Mouse (Mus musculus) monocyte, adult 2 months (primary cell): ENCODE results near the gene Nrg3.
"Not testable (repeated sequence)": the region's sequence is repeated elsewhere in the genome, so short reads cannot be mapped to it uniquely, and the experiment has no call there.

ENCODE experiments used
- DNase-seq, 2 experiments: peaks; one replicate each; pipeline ENCODE4 v3.0.0; 2022; ENCODE audit warnings: low spot score in 2 of 2, low read depth in 1 of 2

Nrg3 gene

DNA sequence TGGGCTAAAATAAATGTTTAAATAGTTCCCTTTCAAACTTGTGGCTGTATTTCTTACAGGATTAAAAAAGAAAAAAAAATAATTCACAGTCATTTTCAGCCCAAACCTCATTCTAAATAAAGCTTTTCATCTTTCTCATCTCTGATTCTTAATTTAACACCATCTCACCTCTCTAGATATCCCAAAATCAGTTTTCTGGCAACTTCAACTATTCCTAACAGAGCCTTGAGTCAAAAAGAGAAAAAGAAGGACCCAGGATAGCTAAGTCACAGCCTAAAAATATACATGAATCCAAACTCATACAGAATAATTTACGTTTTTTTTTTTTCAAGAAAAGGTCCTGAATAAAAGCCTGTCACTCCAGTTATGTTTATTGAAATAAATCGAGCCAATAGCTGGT lies 232.6 kb downstream of the Nrg3 start:
- no peak for DNase-seq

DNA sequence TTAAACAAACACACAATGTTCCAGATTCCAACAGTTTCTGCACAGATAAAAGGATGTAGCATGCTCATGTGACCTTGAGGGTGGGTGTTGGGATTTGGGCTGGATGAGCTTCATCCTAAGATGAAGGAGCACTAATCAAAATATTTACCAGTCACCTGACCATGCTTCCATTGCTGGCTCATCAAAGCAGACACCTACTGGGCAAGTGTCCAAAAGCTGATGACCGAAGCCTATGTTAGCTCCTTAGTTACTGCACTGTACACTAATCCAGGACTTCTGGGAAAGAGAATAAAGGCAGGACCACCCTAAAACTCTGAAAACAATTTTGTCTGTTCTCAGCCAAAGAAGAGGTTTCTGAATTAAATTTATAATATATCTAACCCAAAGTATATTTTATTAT lies 261.4 kb downstream of the Nrg3 start:
- DNase-seq = no peak

DNA sequence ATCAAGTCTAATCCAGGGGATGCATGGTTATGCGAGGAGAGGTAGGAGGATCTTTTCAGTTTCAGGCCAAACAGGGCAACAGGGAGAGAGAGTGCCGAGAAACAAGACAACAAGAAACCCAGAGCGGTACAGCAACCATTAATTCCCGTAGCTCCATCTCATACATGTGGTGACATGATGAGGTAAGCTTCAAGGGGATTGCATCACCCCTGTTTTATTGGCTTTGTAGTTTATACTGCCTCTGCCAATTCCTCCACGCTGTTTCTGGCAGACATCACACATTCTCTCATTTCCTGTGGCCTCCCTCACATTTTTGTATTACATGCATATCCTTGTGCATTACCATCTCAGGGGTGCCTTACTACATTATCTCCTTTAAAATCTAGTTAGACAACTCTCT lies 280.9 kb downstream of the Nrg3 start:
- DNase-seq = no peak

DNA sequence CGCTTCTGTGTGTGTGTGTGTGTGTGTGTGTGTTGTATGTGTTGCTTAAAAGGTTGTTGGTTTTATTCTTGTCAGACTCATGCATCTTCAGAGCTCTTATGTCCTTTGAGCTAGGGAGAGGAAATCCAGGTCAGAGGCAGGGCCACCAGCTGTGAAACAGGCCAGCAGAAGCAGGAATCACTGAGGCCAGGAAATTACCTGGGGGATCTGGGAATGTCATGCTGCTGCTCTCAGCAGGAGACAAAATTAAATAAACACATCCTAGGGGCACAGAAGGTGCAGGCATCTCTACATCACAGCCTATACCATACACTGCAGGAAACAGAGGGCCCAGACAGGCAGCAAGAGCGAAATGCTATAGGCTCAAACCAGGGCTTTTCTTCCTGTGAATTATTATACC lies 299.2 kb downstream of the Nrg3 start:
- DNase-seq = no peak

DNA sequence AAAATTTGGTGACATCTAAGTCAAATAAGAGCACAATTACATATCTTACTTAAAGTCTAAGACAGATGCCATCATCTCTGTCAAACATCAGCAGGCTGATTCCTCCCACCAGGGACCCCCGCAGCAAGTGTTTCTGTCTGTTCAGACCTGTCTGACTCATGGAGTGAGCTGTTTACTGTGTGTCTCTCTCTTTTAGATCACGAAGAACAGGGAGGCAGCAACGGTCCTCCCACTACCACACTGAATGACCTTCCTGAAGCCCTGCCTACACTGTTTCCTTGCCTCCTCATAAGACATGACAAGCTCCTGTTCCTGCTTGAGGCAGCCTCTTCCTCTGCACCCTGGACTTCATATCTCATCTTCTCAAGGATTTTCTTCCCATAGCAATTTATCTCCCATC lies 312.7 kb downstream of the Nrg3 start:
- DNase-seq = no peak

DNA sequence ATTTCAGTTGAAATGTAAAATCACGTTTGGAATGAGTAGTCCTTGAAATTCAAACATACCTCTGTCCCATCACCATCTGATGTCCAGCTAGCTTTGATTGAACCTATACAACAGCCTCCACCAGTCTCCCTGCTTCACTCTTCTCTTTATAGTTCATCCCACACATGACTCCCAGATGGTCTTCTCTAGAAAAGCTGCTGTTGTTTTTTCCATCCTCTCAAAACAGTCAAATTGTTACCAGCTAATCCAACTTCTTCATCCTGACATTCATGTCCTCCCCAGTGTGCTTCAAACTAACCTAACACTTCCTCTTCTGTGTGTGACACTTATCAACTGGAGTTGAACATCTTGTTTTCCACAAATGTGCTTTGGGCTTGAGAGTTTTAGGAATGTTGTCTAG lies 317.4 kb downstream of the Nrg3 start:
- DNase-seq = no peak

DNA sequence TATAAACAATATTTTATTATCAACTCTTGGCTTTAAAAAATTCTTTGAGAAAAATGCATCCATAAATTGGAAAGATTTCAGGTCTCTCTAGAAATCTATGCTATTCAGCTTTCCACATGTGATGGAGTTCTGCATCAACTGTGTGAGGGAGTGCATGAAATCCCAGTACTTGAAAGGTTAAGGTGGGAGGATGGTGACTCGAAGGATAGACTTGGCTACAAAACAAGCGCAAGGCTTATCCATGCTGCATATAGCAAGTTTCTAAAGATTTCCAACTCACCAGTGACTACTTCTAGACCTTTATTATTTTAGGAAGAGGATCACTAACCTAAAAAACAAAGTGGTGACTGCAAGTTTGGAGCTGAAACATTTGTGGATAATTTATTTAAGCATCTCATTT lies 343.1 kb downstream of the Nrg3 start:
- no peak for DNase-seq

DNA sequence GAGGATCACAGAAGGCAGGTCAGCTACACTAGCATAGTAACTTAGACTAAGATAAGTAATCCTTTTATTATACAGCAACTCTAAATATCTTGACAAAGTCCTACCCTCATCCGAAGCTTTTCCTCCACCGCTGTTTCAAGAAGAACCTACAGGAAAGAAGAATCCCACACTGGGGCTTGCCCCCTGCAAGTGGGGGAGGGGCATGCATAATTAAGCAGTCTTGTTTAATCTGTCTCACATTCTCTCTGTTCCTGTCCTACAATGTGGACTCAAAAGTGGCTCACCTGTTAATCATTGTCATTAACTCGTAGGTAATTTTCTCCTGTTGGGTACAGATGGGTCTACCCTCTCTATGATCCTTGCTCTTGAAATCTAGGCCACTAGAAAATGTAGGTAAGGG lies 354.9 kb downstream of the Nrg3 start:
- DNase-seq = no peak

DNA sequence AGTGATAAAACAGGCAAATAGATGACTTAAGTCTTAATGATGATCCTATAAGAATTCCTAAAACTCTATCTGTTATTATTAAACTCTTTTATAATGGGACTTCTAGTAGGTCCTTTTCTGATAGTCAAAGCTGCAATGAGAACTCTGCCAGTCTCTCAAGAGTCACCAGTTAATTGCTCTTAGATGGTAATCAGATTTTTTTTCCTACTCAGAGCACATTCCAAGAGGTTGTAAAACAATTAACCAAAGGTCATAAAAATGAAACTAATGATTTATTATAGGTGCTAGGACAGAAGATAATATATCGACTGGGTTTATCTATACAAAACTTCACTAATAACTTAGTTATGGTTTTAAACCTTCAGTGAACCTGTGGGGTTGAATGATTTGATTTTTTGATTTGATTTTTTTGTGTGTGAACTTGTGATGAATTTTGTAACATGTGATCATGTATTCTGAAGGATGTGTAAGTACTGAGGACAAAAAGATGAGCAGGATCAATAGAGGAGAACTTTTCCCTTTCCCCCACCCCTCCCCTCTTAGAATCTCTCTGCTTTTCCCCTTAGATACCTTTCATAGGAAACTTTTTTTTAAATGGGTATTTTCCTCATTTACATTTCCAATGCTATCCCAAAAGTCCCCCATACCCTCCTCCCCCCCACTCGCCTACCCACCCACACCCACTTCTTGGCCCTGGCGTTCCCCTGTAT lies 356.2 kb downstream of the Nrg3 start:
- DNase-seq = not testable (repeated sequence)

DNA sequence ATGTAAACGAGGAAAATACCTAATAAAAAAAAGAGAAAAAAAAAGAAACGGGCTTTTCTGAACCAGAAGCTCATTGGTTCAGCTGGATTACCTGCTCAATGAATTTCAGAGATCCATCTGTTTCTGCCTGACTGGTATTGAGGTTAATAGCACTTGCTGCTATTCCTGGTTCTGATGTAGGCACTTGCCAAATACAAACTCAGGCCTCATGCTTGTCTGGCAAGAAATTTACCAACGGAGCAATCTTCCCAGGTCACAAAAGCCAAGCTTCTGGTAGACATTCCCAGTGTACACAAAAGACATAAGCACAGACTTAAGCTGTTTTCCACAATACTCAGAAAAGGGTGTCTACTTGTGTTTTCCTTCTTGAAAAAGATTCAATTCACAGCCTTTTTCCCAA lies 363.3 kb downstream of the Nrg3 start:
- DNase-seq = no peak

DNA sequence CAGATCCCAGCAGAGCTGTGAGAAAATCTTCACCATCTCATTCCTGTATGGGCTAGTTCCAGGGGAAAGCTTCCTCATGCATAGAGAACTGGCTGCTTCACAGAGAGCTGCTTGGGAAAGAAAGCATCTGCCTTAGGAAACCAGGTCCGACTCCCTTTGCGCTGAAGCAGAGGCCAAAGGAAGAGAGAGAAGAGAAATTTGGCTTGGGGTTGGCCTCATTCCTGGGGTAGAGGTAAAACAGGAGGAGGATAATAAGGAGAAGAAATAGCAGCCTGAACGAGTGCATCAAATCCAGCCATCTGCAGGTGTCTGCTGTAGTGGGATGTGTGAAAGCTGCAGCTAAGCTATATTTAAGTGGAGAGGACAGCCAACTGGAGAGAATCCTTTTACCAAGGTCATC lies 366.1 kb downstream of the Nrg3 start:
- DNase-seq = no peak

DNA sequence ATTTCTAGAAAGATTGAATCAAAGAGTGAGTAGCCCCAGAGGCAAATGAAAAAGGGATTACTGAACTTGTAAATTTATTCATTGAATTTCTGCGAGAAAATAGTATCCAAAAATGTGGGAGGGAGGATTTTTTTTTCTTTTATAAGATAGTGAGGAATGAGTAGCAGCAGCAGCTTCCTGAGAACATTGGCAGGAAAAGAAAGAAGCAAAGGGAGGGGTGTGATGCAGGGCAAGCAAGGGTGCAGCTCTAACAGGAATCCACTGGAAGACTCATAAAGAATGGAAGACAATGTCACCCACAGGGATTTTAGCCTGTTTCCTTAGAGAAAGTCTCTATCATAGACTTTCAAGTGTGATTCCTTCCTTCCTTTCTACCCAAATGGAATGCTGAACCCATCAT lies 377.7 kb downstream of the Nrg3 start:
- no peak for DNase-seq

DNA sequence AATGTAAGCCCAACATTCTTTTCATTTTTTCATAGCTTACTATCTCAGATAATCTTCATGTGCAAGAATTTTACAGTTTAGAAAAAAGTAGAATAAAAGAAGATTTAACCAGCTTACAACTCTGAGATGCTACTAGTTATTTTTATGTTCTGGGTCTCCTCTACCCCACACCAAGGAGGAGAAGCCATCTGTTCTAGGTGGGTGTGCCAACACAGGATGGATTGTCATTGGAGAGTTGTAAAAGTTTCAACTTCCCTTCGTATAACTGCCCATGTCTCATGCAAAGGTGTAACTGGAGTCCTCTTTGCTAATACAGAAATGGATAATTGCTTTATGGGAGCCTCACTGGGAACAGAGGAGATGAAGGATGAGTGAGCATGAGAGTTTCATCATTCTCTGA lies 393.4 kb downstream of the Nrg3 start:
- DNase-seq = no peak

DNA sequence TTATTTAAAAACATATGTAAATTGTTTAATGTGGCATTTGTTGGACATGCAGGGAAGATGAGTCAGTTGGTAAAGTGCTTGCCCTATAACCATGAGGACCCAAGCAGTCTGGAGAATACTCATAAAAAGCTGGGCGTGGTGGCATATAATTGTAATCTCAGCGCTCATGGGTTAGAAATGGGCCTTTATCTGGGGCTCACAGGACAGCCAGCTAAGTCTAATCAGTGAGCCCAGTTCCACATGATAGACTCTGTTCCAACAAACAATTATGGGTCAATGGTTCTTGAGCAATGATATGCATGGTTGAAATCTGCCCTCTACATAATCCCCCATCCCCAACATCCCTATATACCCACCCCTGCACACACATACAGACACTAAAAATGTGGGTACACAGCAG lies 421.3 kb downstream of the Nrg3 start:
- DNase-seq = no peak

DNA sequence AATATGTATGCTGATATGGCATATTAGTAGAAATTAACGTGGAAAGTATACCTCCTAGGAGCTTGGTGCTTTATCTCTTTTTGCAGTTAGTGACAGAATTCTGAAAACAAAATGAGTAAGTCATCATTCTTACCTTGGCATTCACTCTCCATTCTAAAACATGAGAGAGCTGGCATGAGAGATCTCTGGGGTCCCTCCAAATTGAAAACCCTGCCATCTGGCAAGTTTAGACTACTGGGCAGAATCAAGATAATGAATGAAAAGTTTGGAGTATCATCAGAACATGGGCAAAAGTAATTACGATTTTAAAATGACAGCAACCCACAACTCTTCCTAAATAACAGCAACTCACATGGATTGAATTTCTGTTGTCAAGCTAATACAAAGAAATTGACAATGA lies 423.9 kb downstream of the Nrg3 start:
- no peak for DNase-seq

DNA sequence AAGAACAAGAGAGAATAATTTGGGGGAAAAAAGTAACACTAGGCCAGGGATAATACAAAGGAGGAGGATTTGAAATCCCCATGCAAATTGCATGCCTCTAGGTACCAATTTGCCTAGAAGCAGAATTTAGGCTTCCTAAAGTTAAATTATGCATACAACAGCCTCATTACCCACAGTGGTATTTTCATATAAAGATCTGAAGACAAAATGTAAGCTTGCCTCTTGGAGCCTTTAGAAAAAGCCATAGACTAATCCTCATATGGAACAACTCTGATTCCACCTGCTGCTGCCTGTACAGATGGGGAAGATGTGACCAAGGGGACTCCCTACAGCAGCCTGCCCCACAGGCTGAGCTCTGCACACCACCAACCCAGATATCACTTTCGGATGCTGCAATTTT lies 428.6 kb downstream of the Nrg3 start:
- DNase-seq = no peak

DNA sequence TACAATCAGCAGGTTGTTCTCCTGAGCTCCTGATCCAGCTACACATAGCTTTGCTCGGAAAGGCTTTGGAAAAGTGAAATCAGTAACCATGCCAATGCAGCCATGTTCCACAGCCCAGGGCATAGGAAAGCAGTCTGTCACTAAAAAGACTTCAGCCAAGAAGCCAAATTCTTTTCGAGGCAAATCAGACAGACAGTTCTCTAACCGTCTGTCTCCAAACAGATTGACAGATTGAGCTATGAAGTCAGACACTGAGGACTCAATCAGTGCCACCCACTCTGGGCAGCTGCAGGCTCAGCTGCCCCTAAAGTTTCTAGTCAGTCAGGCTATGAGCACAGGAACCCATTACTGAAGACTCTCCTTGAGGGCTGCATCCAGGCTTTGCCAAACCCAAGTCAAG lies 429.1 kb downstream of the Nrg3 start:
- no peak for DNase-seq

DNA sequence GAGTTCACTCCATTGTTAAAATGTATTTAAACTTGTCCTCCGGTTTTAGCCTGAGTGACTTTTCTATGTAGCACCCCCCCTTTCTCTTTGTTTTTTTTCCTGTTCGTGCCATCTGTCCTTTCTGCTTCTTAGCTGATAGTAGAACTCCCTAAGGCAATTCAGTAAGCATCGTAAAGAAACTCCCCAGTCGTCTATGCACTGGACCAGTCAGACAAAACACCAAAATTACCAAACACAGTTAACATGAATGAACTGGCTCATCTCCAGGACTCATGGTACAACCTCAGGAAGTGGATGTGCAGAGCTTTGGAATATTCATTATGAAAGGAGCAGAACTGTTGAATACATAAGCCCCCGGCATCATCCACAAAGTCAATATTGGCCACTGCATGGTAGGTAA lies 429.5 kb downstream of the Nrg3 start:
- no peak for DNase-seq

DNA sequence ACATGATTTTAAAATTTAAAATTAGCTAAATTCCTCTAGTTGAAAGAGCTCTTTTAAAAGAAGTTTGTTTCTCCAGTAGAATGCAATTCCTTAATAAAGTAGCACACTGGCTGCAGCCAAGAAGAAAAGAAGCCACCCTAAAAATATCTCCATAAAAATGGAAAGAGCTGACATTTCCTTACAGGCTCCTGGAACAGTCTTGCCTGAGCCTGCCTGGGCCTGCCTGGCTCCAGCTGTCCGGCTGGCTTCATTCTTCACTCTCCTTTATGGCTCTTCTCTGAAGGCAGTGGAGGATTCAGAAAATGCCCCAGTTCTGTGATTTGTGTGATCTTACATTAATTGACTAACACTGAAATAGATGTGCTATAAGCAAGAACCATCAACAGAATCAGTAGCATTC lies 433.8 kb downstream of the Nrg3 start:
- no peak for DNase-seq

DNA sequence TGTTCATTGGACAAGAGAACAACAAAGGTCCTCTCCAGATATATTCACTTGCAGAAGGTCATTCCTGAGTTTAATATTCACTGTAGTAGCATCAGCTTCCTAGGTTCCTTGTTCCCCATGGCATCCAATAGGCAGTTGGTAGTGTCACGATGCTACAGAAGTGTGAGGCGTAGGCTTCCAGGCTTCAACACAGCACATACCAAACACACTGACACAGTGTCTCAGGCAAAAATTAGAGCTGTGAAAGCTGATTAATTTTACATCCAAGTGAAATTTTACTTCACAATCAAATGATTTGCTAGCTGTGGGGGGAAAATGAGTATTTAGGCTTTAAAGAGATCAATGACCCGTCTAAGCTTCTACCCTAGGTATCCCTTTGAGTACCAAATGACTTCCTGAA lies 438.4 kb downstream of the Nrg3 start:
- no peak for DNase-seq

DNA sequence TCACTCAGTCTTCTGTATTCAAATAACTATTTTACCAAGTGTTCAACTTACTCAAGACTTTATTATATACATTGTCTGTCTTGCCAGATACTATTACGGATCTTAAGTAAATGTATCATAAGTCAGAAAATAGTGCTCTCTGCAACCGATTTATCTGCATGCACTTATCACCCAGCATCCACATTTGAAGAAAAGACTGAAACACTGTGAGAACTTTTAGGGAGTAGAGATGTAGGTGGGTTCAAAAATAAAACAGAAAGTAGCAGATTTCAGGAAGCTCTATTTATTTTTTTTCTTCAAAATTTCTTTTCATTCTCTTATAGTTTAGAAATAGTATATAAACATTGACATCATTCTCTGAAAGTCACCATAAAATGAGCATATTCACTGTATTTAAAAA lies 449.8 kb downstream of the Nrg3 start:
- no peak for DNase-seq

DNA sequence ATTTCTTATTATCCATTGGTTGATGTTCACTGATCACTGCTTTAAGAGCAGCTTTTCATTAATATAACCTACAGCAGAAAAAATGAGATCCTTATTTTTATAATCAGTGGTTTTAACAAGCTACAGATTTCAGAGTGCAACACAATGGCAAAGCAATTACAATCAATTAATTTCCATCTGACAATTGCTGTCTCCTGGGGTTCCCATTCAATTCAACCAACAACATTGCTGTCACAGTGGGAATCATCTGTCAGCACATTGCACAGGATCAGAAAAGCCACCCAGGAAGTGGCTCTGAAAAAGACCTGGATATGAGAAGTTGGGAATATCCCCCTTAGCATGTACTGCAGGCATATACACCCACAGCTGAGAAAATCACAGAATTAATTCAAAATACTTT lies 458.8 kb downstream of the Nrg3 start:
- no peak for DNase-seq

DNA sequence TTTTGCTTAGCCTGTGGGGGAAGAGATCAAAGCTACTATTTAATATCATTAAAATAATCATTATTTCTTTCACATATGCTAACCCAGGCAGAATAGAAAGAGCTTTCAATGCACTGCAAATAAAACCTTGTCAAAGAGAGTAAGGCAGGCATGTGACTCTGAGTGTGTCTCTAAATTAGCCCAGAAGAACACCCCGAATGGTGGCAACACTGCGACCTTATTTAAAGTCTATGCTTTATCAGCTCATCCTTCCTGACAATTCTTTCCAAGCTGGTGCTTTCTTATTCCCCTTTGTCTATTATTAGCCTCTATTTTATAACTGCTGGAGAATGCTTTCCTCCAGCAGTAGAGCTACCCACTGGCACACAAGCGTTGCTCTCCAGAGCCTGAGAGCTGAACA lies 475.0 kb downstream of the Nrg3 start:
- DNase-seq = no peak

DNA sequence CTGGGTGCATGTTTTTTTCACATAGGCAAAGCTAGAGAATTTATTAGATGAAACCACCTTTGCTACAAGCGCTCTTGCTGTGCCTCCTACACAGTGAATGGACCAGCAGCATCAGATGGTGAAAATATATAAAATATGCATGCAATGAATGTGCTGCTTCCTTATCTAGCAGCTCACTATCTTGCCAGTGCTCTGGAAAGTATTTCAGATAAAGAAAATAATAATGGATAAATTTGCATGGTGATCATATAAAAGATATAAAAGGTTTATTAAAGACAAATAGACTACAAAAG lies 480.4 kb downstream of the Nrg3 start:
- no peak for DNase-seq
